Mouse (Mus musculus) heart, embryonic 11.5 days (tissue): ENCODE measurements around the gene Fbp1. TPM values are rescaled to one million over a fixed set of nuclear protein-coding genes. Genes with fewer than 3 reads are reported as not detected.
"Not testable (repeated sequence)": the region's sequence is repeated elsewhere in the genome, so short reads cannot be mapped to it uniquely, and the experiment has no call there.

Experiments used
- ATAC-seq: fragments of 200-750 bp; cut with Nextera tagmentation; replicated peaks from 2 replicates; pipeline ENCODE4 v1.8.0; 2017; ENCODE audit warnings: moderate library complexity; ENCODE audit not compliant: insufficient number of reproducible peaks, low FRiP score, low TSS enrichment
- H3K27ac ChIP-seq: fragments of 300-500 bp; sonication (generic); 2 replicates; pipeline ENCODE4 v1.5.1; 2014; ENCODE audit warnings: mild to moderate bottlenecking, low read depth, low read length
- H3K27me3 ChIP-seq: fragments of 300-500 bp; sonication (generic); 2 replicates; pipeline ENCODE4 v1.6.1; 2014; ENCODE audit warnings: mild to moderate bottlenecking, low read length, mixed read lengths; ENCODE audit not compliant: control insufficient read depth, insufficient read depth
- H3K36me3 ChIP-seq: fragments of 300-500 bp; sonication (generic); 2 replicates; pipeline ENCODE4 v1.6.1; 2014; ENCODE audit warnings: mild to moderate bottlenecking, low read length, moderate library complexity, mixed read lengths; ENCODE audit not compliant: control insufficient read depth, insufficient read depth
- H3K4me1 ChIP-seq: fragments of 300-500 bp; sonication (generic); 2 replicates; pipeline ENCODE4 v1.6.1; 2014; ENCODE audit warnings: low read length; ENCODE audit not compliant: control insufficient read depth, insufficient read depth
- H3K4me2 ChIP-seq: fragments of 300-500 bp; sonication (generic); 2 replicates; pipeline ENCODE4 v1.6.1; 2014; ENCODE audit warnings: mild to moderate bottlenecking, moderate library complexity
- H3K4me3 ChIP-seq: fragments of 300-500 bp; sonication (generic); 2 replicates; pipeline ENCODE4 v1.5.1; 2014; ENCODE audit warnings: low read depth, low read length
- H3K9ac ChIP-seq: fragments of 300-500 bp; sonication (generic); 2 replicates; pipeline ENCODE4 v1.6.1; 2014; ENCODE audit warnings: mild to moderate bottlenecking, low read depth, low read length, moderate library complexity
- H3K9me3 ChIP-seq: fragments of 300-500 bp; sonication (generic); replicated peaks from 2 replicates; pipeline ENCODE4 v1.6.1; 2016; ENCODE audit warnings: low read length; ENCODE audit not compliant: control insufficient read depth
- WGBS: fragments of 180-500 bp; shearing (Covaris S2); extraction: QIAGEN DNeasy Blood & Tissue Kit; methylation state at CpG from one replicate; pipeline ENCODE4 v1.1.7; 2014; ENCODE audit not compliant: insufficient replicate concordance; 5-methylcytosine and 5-hydroxymethylcytosine counted together
- polyA plus RNA-seq: library from polyadenylated mRNA; unstranded; fragments of >200 nt; fragmentation: Nextera tagmentation; extraction: Ambion mirVana; gene quantifications from 2 replicates; pipeline ENCODE4 v1.2.1, GENCODE M21; 2014

The Fbp1 gene
- not detected in 2 replicates for polyA plus RNA-seq

DNA sequence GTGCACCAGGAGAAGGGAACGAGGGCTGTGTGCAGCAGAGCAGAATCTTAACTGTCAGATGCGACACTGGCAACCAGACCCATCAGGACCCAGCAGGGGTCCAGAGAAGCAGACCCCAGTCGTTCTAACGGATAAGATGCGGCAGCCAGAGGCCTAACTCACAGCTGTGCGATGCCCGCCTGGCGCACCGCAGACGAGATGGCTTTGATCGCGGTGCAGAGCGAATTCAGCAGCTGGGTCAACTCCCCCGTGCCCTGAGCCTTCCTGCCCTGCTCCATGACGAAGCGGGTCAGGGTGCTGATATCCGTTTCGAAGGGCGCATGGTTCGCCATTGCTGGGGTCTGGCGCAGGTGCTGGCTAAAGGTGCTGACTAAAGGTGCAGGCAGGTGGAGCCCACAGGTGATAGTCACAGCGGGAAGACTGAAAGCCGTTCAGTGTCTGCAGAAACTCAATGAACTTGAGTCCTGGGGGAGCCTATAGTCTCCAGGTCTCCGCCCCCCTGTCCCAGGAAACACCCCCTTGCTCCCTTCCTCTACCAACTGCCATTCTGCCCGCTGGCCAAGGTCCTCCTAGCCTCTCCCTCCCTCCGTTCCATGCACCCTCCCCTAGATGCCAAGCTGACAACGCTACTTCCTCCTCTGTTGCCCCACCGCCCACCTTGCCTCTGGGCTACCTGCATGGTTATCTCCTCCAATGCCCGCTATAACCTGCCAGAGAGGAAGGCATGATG lies at the start of gene Fbp1:
Gene Fbp1, minus strand, starts transcription at position 571 of the 730 bp plus-strand sequence.
- 0 out of 2 replicates have a peak, but pooled peaks cover 4% of the 10 kb centered on the region for H3K4me1 ChIP-seq
- 5% methylated on average over 29 of the region's 29 CpGs for WGBS
- no peak for ATAC-seq
- 0 out of 2 replicates have a peak, but pooled peaks cover 3% of the 10 kb centered on the region for H3K9me3 ChIP-seq
- peak within 1 kb of the TSS; percentile 63 for H3K4me2 ChIP-seq
- H3K9ac ChIP-seq, result no peak within 1 kb of the TSS
- no peak within 1 kb of the TSS for H3K27ac ChIP-seq
- peaks cover 34% of the 10 kb centered on the region for H3K27me3 ChIP-seq
- no peaks in the 10 kb centered on the region for H3K36me3 ChIP-seq
- H3K4me3 ChIP-seq, result peak within 1 kb of the TSS; percentile 32

DNA sequence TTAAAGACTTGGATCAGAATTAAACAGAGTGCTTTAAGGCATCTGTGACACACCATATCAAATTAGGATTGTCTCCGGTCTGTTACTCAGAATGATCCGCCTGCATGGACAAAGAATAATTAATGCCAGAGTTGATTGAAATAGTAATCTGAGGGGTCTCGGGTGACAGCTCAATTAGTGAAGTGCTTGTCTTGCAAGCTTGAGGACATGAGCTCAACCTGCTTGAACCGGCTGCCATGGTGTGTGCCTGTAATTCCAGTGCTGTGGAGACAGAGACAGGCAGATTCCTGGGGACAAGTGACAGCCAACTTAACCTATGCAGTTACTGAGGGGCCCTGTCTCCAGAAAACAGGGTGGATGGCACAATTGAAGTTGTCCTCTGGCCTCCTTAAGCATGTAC lies 44.4 kb upstream of the Fbp1 start:
- WGBS, result 81% methylated on average over 4 of the region's 4 CpGs
- Histone ChIP-seq H3K9ac (no peak overlapping the region), H3K36me3 (no peaks in the 10 kb centered on the region), H3K27me3 (no peaks in the 10 kb centered on the region), H3K4me2 (no peak overlapping the region), H3K27ac (no peak overlapping the region), H3K4me1 (no peaks in the 10 kb centered on the region), H3K4me3 (no peak overlapping the region), H3K9me3 (no peaks in the 10 kb centered on the region)
- no peak for ATAC-seq

DNA sequence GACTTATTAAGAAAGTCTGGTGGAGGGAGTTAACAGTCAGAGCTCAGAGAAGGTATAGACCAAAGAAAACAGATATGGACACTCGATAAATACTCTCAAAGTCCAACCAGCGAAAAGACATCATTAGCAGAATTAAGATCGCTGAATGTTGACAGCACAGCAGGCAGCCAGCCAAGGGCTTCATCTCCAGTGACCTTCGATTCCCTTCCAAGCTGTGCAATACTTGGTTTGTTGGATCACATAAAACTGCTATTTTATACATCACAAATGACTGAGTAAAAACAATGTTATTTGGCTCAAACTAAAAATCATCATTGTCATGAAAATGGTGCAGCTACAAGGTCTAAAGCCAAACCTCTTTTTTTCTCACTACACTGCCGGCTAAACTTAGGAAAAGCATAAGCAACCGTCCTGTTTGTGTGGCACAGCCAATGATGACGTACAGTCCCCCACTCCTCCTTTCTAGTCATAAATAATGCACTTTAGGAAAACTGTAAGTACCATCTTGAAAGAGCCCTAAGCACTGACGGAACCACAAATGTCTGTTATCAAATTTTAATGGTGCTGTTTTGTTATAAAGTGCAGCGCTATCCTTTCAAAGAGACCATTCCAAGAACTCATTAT lies 41.8 kb upstream of the Fbp1 start:
- Histone ChIP-seq H3K4me3 (no peak overlapping the region), H3K9me3 (no peaks in the 10 kb centered on the region), H3K4me1 (no peaks in the 10 kb centered on the region), H3K36me3 (no peaks in the 10 kb centered on the region), H3K27ac (no peak overlapping the region), H3K27me3 (no peaks in the 10 kb centered on the region), H3K4me2 (no peak overlapping the region), H3K9ac (no peak overlapping the region)
- 81% methylated on average over 9 of the region's 9 CpGs for WGBS
- no peak for ATAC-seq

DNA sequence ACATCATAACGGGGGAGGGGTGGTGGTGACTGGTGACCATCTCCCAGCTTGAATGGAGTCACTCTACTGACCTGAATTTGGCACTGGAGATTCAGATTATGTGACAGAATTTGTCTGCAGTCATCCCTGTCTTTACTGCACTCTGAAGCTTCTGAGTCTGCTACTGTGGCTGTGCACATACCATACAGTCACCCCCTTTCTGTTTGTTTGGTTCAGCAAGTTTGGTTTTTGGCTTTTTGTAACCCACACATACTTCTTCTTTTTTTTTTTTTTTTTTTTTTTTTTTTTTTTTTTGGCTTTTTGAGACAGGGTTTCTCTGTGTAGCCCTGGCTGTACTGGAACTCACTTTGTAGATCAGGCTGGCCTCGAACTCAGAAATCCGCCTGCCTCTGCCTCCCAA lies 41.1 kb upstream of the Fbp1 start:
- H3K9me3 ChIP-seq, H3K4me1 ChIP-seq, H3K27ac ChIP-seq, H3K36me3 ChIP-seq, H3K4me2 ChIP-seq, H3K4me3 ChIP-seq, H3K9ac ChIP-seq, H3K27me3 ChIP-seq, ATAC-seq: not testable (repeated sequence)
- 84% methylated on average over 3 of the region's 3 CpGs for WGBS

DNA sequence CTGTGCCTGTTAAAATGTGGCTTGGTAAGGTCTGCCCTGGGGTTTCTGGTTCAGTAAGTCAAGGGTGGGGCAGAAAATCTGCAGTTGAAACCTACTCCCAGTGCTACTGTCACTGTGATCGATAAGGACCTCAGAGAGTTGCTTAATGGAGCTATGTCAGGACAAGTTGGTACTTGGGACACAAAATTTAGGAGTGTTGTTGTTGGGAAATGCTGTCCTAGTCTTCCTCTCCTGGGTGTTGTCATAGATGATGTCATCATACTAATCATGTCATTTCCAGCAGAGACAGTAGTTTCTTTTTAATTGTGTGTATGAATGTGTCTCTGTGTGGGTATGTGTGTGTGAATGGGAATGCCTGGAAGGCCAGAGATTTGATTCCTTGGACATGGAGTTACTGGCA lies 39.4 kb upstream of the Fbp1 start:
- no peak overlapping the region for H3K4me2 ChIP-seq
- H3K27ac ChIP-seq, result no peak overlapping the region
- peaks cover 3% of the 10 kb centered on the region; the same call in 1 of the 2 replicates for H3K4me1 ChIP-seq
- no peaks in the 10 kb centered on the region for H3K27me3 ChIP-seq
- H3K9ac ChIP-seq, result no peak overlapping the region
- no peaks in the 10 kb centered on the region for H3K36me3 ChIP-seq
- WGBS, result 83% methylated on average over 1 of the region's 1 CpGs
- H3K4me3 ChIP-seq, result no peak overlapping the region
- ATAC-seq, result no peak
- H3K9me3 ChIP-seq, result no peaks in the 10 kb centered on the region

DNA sequence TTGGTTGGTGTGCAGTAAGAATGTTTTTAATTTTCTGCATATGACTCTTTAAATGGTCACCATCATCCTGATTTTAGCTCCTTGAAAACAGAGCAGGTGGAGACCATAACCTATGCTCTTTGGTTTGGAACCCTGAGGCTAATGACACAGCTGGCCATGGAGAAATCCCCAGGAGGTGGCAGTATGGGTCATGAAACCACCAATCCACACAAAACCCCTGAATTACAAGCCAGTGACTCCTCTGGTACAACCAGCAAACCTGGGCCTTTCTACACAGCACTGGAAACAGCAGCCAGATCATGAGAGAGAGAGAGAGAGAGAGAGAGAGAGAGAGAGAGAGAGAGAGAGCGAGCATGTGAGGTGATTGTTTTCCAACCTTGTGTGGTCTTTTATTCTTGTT lies 38.4 kb upstream of the Fbp1 start:
- ATAC-seq, result no peak
- H3K9me3 ChIP-seq, result no peaks in the 10 kb centered on the region
- 75% methylated on average over 1 of the region's 1 CpGs for WGBS

DNA sequence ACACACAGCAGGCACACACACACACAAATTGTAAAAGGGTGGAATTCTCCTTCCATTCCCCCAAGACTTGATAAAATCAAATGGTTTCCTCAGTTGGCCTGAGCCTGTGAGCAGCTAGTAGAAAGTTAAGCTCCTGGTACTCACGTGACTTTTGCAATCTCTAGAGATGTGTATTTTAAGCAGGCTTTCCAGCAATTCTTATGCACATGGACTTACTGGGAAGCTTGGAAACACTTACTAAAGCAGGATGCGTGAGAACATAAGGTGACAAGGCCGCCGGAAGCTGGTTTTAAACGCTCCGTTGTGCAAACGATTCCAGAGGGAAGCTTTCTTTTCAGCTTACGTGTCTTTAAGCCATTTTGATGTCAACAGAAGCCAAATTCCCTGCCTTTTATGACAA lies 35.1 kb upstream of the Fbp1 start:
- no peaks in the 10 kb centered on the region for H3K36me3 ChIP-seq
- no peaks in the 10 kb centered on the region for H3K9me3 ChIP-seq
- H3K9ac ChIP-seq, result no peak overlapping the region
- ATAC-seq, result no peak
- peaks cover 3% of the 10 kb centered on the region; the same call in 1 of the 2 replicates for H3K4me1 ChIP-seq
- no peak overlapping the region for H3K27ac ChIP-seq
- H3K4me2 ChIP-seq, result no peak overlapping the region
- H3K27me3 ChIP-seq, result no peaks in the 10 kb centered on the region
- H3K4me3 ChIP-seq, result no peak overlapping the region
- 75% methylated on average over 8 of the region's 8 CpGs for WGBS

More for the DNA sequence above, 38.4 kb upstream of the Fbp1 start:
- Histone ChIP-seq H3K27me3 (no peaks in the 10 kb centered on the region), H3K36me3 (no peaks in the 10 kb centered on the region), H3K4me1 (peaks cover 3% of the 10 kb centered on the region; the same call in 1 of the 2 replicates), H3K4me3 (no peak overlapping the region), H3K9ac (no peak overlapping the region), H3K27ac (no peak overlapping the region), H3K4me2 (no peak overlapping the region)

DNA sequence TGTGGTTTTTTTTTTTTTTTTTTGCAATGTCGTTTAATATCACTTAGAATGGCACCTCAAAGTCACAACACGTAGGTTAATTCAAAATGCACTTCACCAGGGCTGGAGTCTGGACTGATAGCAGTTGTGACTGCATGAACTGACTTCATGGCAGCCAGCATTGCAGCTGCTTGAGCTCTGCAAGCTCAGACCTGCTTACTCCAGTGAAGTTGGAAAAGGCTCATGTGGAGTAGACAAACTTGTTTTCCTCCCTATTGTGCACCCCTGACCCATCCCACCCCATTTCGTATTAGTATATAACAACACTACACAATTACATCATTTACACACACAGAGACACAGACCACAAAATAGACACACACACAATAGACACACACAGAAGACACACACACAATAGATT lies 34.6 kb upstream of the Fbp1 start:
- Histone ChIP-seq H3K4me3 (no peak overlapping the region), H3K9me3 (no peaks in the 10 kb centered on the region), H3K4me2 (no peak overlapping the region), H3K9ac (no peak overlapping the region), H3K36me3 (no peaks in the 10 kb centered on the region), H3K4me1 (peaks cover 3% of the 10 kb centered on the region; the same call in 1 of the 2 replicates), H3K27me3 (no peaks in the 10 kb centered on the region), H3K27ac (no peak overlapping the region)
- WGBS, result 72% methylated on average over 3 of the region's 3 CpGs
- ATAC-seq, result no peak
